Mouse (Mus musculus): ENCODE measurements around the gene Olfr1264.

Gene Olfr1264

DNA sequence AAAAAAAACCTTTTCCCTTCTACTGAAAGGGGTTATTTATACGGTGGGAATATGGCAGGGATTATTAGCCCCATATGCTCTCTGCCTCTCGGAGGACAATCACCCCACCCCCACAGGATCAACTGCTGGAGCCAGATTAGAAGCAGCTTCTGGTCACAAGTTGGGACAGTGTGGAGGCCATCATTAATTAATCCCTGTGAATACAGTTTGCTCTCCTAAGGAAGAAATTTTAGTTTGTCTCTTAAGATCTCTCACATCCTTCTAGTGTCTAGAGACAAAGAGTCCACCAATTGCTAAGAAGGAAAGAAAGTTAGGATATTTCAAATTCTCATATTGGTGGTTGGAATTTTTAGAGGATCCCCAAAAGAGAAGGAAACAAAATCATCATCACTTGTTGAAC lies at the start of gene Olfr1264:
Gene Olfr1264 (minus strand): TSS at position 101 of the 400 bp plus-strand sequence.
- in situ Hi-C loops (cut with MseI, MboI) = no loop called here

- in situ Hi-C loops (cut with MseI, MboI) = no loop called here
Observed at GRCm38 (mm10) chr2:90070065-90070464, 44.7 kb upstream of the Olfr1264 start.

- in situ Hi-C loops (cut with MseI, MboI) = no loop called here
Observed at GRCm38 (mm10) chr2:90063494-90063893, 38.1 kb upstream of the Olfr1264 start, which contains the start of gene Olfr140. Gene Olfr140 (minus strand): TSS chr2:90063594.

GRCm38 (mm10) chr2:90035037-90035436 lies 9.7 kb upstream of the Olfr1264 start, which contains the start of gene Olfr1265:
Gene Olfr1265 (plus strand): TSS chr2:90035337.
- in situ Hi-C loops (cut with MseI, MboI) = no loop called here

- in situ Hi-C loops (cut with MseI, MboI) = no loop called here
Observed at GRCm38 (mm10) chr2:90011831-90012230, 13.5 kb downstream of the Olfr1264 start, which contains the start of gene Olfr1263. Gene Olfr1263 (plus strand): TSS chr2:90012131.

DNA sequence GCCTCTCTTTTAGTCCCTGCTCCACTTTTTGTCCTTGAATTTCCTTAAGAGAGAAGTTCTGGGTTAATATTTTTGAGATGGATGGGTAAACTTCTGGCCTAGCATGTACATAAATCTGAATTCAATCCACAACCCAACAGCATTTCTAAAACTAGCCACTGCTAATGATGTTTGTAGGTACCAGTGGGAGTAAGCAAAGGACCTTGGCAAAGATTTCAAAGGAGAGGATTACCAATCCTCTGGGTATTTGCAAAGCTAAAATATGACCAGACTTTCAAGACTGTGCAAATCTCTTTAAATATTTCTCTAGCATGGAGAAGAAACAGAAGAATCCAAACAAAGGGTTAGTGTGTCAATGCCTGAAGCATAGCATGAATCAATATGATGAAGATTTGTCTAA lies 25.5 kb downstream of the Olfr1264 start, which contains the start of gene Olfr1262:
Gene Olfr1262 (plus strand): TSS at position 301 of the 400 bp plus-strand sequence.
- in situ Hi-C loops (cut with MseI, MboI) = no loop called here

DNA sequence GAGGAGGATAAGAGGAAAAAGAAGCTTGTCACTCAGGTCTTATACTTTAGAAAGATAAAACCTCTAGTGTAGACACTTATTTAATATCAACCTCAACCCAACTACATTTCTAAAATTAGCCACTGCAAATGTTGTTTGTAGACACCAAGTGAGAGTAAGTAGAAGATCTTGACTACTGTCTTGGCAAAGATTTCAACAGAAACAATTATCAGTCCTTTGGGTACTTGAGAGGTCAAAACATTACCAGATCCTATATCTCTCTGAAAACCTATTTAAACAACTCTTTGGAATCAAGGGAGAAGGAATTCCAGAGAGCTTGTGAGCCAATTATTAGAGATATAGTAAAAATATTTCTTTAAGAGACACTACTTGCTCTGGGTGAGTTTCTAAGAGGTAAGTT lies 34.5 kb downstream of the Olfr1264 start, which contains the start of gene Olfr1261:
Gene Olfr1261 (plus strand): TSS at position 301 of the 400 bp plus-strand sequence.
- in situ Hi-C loops (cut with MseI, MboI) = no loop called here

- in situ Hi-C loops (cut with MseI, MboI) = no loop called here
Observed at GRCm38 (mm10) chr2:89977709-89978108, 47.7 kb downstream of the Olfr1264 start.

DNA sequence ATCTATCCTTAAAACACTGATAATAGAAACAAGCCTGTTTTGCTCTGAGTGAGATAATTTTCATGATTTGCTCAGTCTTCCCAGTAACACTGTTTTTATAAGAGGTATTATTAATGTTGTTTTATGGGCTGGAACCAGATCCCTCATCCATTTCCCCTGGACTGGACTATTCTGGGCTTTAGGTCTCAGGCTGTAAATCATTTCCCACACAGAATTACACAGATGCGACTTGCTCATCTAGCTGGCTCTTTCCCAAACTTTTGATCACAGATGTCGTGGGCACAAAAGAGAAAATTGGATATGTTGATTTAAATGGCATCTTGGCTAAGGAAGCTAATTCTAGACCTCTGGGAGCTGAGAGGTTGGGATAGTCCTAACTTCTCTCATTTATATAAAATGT lies 51.2 kb downstream of the Olfr1264 start, which contains the start of gene Olfr1260:
Gene Olfr1260 (plus strand): TSS at position 157 of the 400 bp plus-strand sequence.
- in situ Hi-C loops (cut with MseI, MboI) = no loop called here

Measured in mouse trophoblast stem cell (cell line).